Comparison of ENCODE assay signal across 18 mouse cellular contexts in the genomic region with DNA sequence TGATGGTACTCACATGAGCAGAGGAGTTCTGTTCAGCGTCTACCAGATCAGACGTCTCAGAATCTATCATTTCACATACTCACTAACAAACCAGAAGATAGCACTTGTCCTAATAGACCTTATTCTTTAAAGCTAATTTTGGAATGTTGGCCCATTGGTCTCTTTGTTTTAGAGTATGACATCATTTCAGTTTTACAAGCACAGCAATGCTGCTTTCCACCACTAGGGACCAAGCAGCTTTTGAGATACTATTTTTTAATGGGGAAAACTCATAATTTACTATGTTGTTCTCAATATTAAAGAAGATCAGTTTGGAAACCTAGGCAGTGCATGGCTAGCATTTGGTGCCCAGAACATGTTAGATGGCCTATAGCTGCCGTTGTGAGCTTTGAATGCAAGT. TPM values are rescaled to one million over a fixed set of nuclear protein-coding genes. Genes with fewer than 3 reads are reported as not detected.
DNase-seq lines count a peak whose midpoint lies in the region; ATAC-seq and TF ChIP-seq lines count a peak whose summit lies in the region.
"Had no signal": no experiment of that assay in that cellular context is flagged by ENCODE, and none has a peak within 500 bp of the region (broad histone marks: within the 10 kb centered on the region; RNA-seq: fewer than 3 reads in every experiment).

No protein-coding gene starts in this region.

- no peak for ATAC-seq in forebrain, postnatal 0 days
- no peak for ATAC-seq in forebrain, embryonic 15.5 days (replicated peaks)
- no peak for ATAC-seq in lung, embryonic 14.5 days (ENCODE audit: insufficient read depth)
- ATAC-seq in stomach, postnatal 0 days (ENCODE audit: low FRiP score, low TSS enrichment) = no peak
- ATAC-seq: intestine, embryonic 15.5 days; midbrain, embryonic 15.5 days had no signal

- no peak overlapping the region for H3K9ac ChIP-seq in forebrain, postnatal 0 days
- H3K9ac ChIP-seq in forebrain, embryonic 15.5 days (replicated peaks) = no peak overlapping the region
- H3K9ac ChIP-seq in lung, embryonic 14.5 days = no peak overlapping the region
- no peak overlapping the region for H3K9ac ChIP-seq in stomach, postnatal 0 days (ENCODE audit: low read length)
- H3K9ac ChIP-seq: embryonic facial prominence, embryonic 13.5 days; forebrain, embryonic 12.5 days; intestine, embryonic 15.5 days; midbrain, embryonic 15.5 days; stomach, embryonic 15.5 days had no signal

- no peaks in the 10 kb centered on the region for H3K4me1 ChIP-seq in forebrain, postnatal 0 days (ENCODE audit: insufficient read depth)
- H3K4me1 ChIP-seq in forebrain, embryonic 15.5 days = no peaks in the 10 kb centered on the region
- no peaks in the 10 kb centered on the region for H3K4me1 ChIP-seq in lung, embryonic 14.5 days (ENCODE audit: insufficient read depth)
- H3K4me1 ChIP-seq in stomach, postnatal 0 days (replicated peaks; ENCODE audit: control insufficient read depth, insufficient read depth) = no peaks in the 10 kb centered on the region
- H3K4me1 ChIP-seq: embryonic facial prominence, embryonic 13.5 days; forebrain, embryonic 12.5 days; intestine, embryonic 15.5 days; midbrain, embryonic 15.5 days; stomach, embryonic 15.5 days had no signal

- TF ChIP-seq CTCF in forebrain, postnatal 0 days (IDR thresholded peaks at IDR 0.05; ENCODE audit: low read depth) = peak; percentile 53
- peak; percentile 55 for TF ChIP-seq CTCF in lung, embryonic 14.5 days (IDR thresholded peaks at IDR 0.05; ENCODE audit: low read depth)
- TF ChIP-seq CTCF in stomach, postnatal 0 days (IDR thresholded peaks at IDR 0.05; ENCODE audit: low read depth) = peak; percentile 58

- peak; percentile 17 for DNase-seq in forebrain, postnatal 0 days
- DNase-seq in lung, embryonic 14.5 days = peak; percentile 32
- no peak for DNase-seq in lung, adult 18-20 months
- peak; percentile 9 for DNase-seq in adipocyte (ENCODE audit: low spot score)
- DNase-seq in stomach, postnatal 0 days (ENCODE audit: low spot score) = no peak
- no peak for DNase-seq in frontal cortex, postnatal 25 days (ENCODE audit: low spot score in 2 of 2)
- DNase-seq in adrenal gland, adult (ENCODE audit: inconsistent age in 2 of 2, low spot score in 1 of 2) = no peak
- DNase-seq: cerebellum, adult 9-10 months; gastrocnemius, postnatal 25 days; heart, postnatal 10 days; kidney, postnatal 4 days; lung, adult 2 months had no signal

- H3K27me3 ChIP-seq in forebrain, postnatal 0 days (ENCODE audit: insufficient read depth, low read length) = no peaks in the 10 kb centered on the region
- no peaks in the 10 kb centered on the region for H3K27me3 ChIP-seq in forebrain, embryonic 15.5 days
- no peaks in the 10 kb centered on the region for H3K27me3 ChIP-seq in lung, embryonic 14.5 days (ENCODE audit: insufficient read depth, low read length)
- H3K27me3 ChIP-seq in stomach, postnatal 0 days (ENCODE audit: control insufficient read depth, insufficient read depth, low read length) = no peaks in the 10 kb centered on the region
- H3K27me3 ChIP-seq: embryonic facial prominence, embryonic 13.5 days; forebrain, embryonic 12.5 days; intestine, embryonic 15.5 days; midbrain, embryonic 15.5 days; stomach, embryonic 15.5 days had no signal

- no peak overlapping the region for H3K4me3 ChIP-seq in forebrain, postnatal 0 days (ENCODE audit: low read depth, low read length)
- H3K4me3 ChIP-seq in forebrain, embryonic 15.5 days = no peak overlapping the region
- no peak overlapping the region for H3K4me3 ChIP-seq in lung, embryonic 14.5 days (ENCODE audit: low read depth, low read length)
- no peak overlapping the region for H3K4me3 ChIP-seq in stomach, postnatal 0 days (ENCODE audit: low read depth, low read length)
- H3K4me3 ChIP-seq: embryonic facial prominence, embryonic 13.5 days; forebrain, embryonic 12.5 days; intestine, embryonic 15.5 days; midbrain, embryonic 15.5 days; stomach, embryonic 15.5 days had no signal

- no peaks in the 10 kb centered on the region for H3K9me3 ChIP-seq in forebrain, postnatal 0 days (ENCODE audit: low read length)
- H3K9me3 ChIP-seq in forebrain, embryonic 15.5 days = no peaks in the 10 kb centered on the region
- H3K9me3 ChIP-seq in lung, embryonic 14.5 days (ENCODE audit: low read depth, low read length) = no peaks in the 10 kb centered on the region
- H3K9me3 ChIP-seq in stomach, postnatal 0 days (ENCODE audit: control insufficient read depth, low read length) = no peaks in the 10 kb centered on the region
- H3K9me3 ChIP-seq: embryonic facial prominence, embryonic 13.5 days; forebrain, embryonic 12.5 days; intestine, embryonic 15.5 days; midbrain, embryonic 15.5 days; stomach, embryonic 15.5 days had no signal

- TF ChIP-seq EP300 in stomach, postnatal 0 days (optimal IDR thresholded peaks at IDR 0.05) = no peak

- H3K4me2 ChIP-seq in forebrain, postnatal 0 days (ENCODE audit: low read depth) = no peak overlapping the region
- H3K4me2 ChIP-seq in forebrain, embryonic 15.5 days (replicated peaks) = no peak overlapping the region
- H3K4me2 ChIP-seq in lung, embryonic 14.5 days = no peak overlapping the region
- no peak overlapping the region for H3K4me2 ChIP-seq in stomach, postnatal 0 days (replicated peaks; ENCODE audit: low read depth)
- H3K4me2 ChIP-seq: embryonic facial prominence, embryonic 13.5 days; forebrain, embryonic 12.5 days; intestine, embryonic 15.5 days; midbrain, embryonic 15.5 days; stomach, embryonic 15.5 days had no signal

- no peak overlapping the region for H3K27ac ChIP-seq in forebrain, postnatal 0 days (ENCODE audit: low read depth, low read length)
- no peak overlapping the region for H3K27ac ChIP-seq in forebrain, embryonic 15.5 days (replicated peaks)
- H3K27ac ChIP-seq in lung, embryonic 14.5 days (ENCODE audit: low read depth) = no peak overlapping the region
- no peak overlapping the region for H3K27ac ChIP-seq in stomach, postnatal 0 days (replicated peaks)
- H3K27ac ChIP-seq: embryonic facial prominence, embryonic 13.5 days; forebrain, embryonic 12.5 days; intestine, embryonic 15.5 days; midbrain, embryonic 15.5 days; stomach, embryonic 15.5 days had no signal

- no peaks in the 10 kb centered on the region for H3K36me3 ChIP-seq in forebrain, postnatal 0 days (ENCODE audit: insufficient read depth)
- no peaks in the 10 kb centered on the region for H3K36me3 ChIP-seq in forebrain, embryonic 15.5 days
- H3K36me3 ChIP-seq in lung, embryonic 14.5 days (ENCODE audit: insufficient read depth) = no peaks in the 10 kb centered on the region
- no peaks in the 10 kb centered on the region for H3K36me3 ChIP-seq in stomach, postnatal 0 days (ENCODE audit: control insufficient read depth, insufficient read depth, low read length)
- H3K36me3 ChIP-seq: embryonic facial prominence, embryonic 13.5 days; forebrain, embryonic 12.5 days; intestine, embryonic 15.5 days; midbrain, embryonic 15.5 days; stomach, embryonic 15.5 days had no signal

- 88% methylated on average over 3 of the region's 3 CpGs for WGBS in forebrain, postnatal 0 days
- 90% methylated on average over 3 of the region's 3 CpGs for WGBS in forebrain, embryonic 15.5 days
- 91% methylated on average over 3 of the region's 3 CpGs for WGBS in lung, embryonic 14.5 days
- 93% methylated on average over 3 of the region's 3 CpGs for WGBS in stomach, postnatal 0 days

RNA-seq across cellular contexts. Expression of a gene that starts 7.3 kb away (rescaled TPM):
- total RNA-seq in forebrain, postnatal 0 days (2014; rRNA removed) = 6.8 and 8.5 TPM in 2 replicates
- polyA plus RNA-seq in forebrain, postnatal 0 days (2015; fragmentation: Nextera tagmentation; extraction: Ambion mirVana) = 46.0 and 49.8 TPM in 2 replicates
- 38.3 and 39.3 TPM in 2 replicates for polyA plus RNA-seq in forebrain, embryonic 15.5 days (2015; fragmentation: Nextera tagmentation; extraction: Ambion mirVana)
- polyA plus RNA-seq in lung, embryonic 14.5 days (2014; fragmentation: Nextera tagmentation; extraction: Ambion mirVana) = 44.8 and 49.6 TPM in 2 replicates
- 73.7 and 74.2 TPM in 2 replicates for polyA plus RNA-seq in stomach, postnatal 0 days (2015; fragmentation: Nextera tagmentation; extraction: Ambion mirVana)

Comparison
In these comparisons a context has a peak if more than half of its experiments do, and no peak if none do; other contexts are left out.
1. DNase-seq: peak in forebrain, postnatal 0 days (single experiment), lung, embryonic 14.5 days (single experiment) and adipocyte (single experiment); none in lung, adult 18-20 months (0 of 2), stomach, postnatal 0 days (single experiment), frontal cortex, postnatal 25 days (0 of 2) and adrenal gland, adult (0 of 2).
2. Peak in every context shown above with its lines, with median percentiles within 50 percentile points of each other: CTCF ChIP-seq.